Mouse (Mus musculus) intestine, embryonic 14.5 days (tissue): ENCODE measurements around the gene 1700067K01Rik. TPM values are rescaled to one million over a fixed set of nuclear protein-coding genes. Genes with fewer than 3 reads are reported as not detected.

ENCODE experiments used
- ATAC-seq: fragments of 200-750 bp; cut with Nextera tagmentation; replicated peaks from 2 replicates; pipeline ENCODE4 v1.8.0; 2017; ENCODE audit warnings: low read depth, moderate number of reproducible peaks, moderate TSS enrichment, moderate library complexity; ENCODE audit not compliant: low FRiP score, low TSS enrichment
- DNase-seq: peaks from one replicate; pipeline ENCODE4 v3.0.0-alpha.2; 2018; ENCODE audit warnings: low spot score
- H3K27ac ChIP-seq: fragments of 300-500 bp; sonication (generic); 2 replicates; pipeline ENCODE4 v1.5.1; 2014; ENCODE audit warnings: low read depth, mild to moderate bottlenecking, control low read depth
- H3K27me3 ChIP-seq: fragments of 300-500 bp; sonication (generic); replicated peaks from 2 replicates; pipeline ENCODE4 v1.6.1; 2014; ENCODE audit warnings: low read length, control low read depth; ENCODE audit not compliant: control insufficient read depth, insufficient read depth
- H3K36me3 ChIP-seq: fragments of 300-500 bp; sonication (generic); 2 replicates; pipeline ENCODE4 v1.6.1; 2014; ENCODE audit warnings: low read length, control low read depth; ENCODE audit not compliant: control insufficient read depth, insufficient read depth
- H3K4me1 ChIP-seq: fragments of 300-500 bp; sonication (generic); replicated peaks from 2 replicates; pipeline ENCODE4 v1.6.1; 2014; ENCODE audit warnings: low read length, control low read depth, mixed read lengths; ENCODE audit not compliant: control insufficient read depth, insufficient read depth
- H3K4me2 ChIP-seq: fragments of 300-500 bp; sonication (generic); 2 replicates; pipeline ENCODE4 v1.6.1; 2014; ENCODE audit warnings: low read length
- H3K4me3 ChIP-seq: fragments of 300-500 bp; sonication (generic); 2 replicates; pipeline ENCODE4 v1.5.1; 2014; ENCODE audit warnings: low read depth, low read length, control low read depth, mixed read lengths
- H3K9ac ChIP-seq: fragments of 300-500 bp; sonication (generic); 2 replicates; pipeline ENCODE4 v1.6.1; 2014; ENCODE audit warnings: mild to moderate bottlenecking, low read length
- H3K9me3 ChIP-seq: fragments of 300-500 bp; sonication (generic); 2 replicates; pipeline ENCODE4 v1.6.1; 2016; ENCODE audit warnings: low read length, control low read depth; ENCODE audit not compliant: control insufficient read depth
- WGBS: fragments of 180-500 bp; shearing (Covaris S2); extraction: QIAGEN DNeasy Blood & Tissue Kit; methylation state at CpG from one replicate; pipeline ENCODE4 v1.1.7; 2014; 5-methylcytosine and 5-hydroxymethylcytosine counted together
- polyA plus RNA-seq: library from polyadenylated mRNA; unstranded; fragments of >200 nt; fragmentation: Nextera tagmentation; extraction: Ambion mirVana; gene quantifications from 2 replicates; pipeline ENCODE4 v1.2.1, GENCODE M21; 2014

1700067K01Rik gene
- polyA plus RNA-seq, 1 experiment from 2014 or later: 0.39 TPM

- ATAC-seq: peak; percentile 56
- peak; percentile 70 for DNase-seq
- Histone ChIP-seq H3K27ac (no peak overlapping the region), H3K36me3 (no peaks in the 10 kb centered on the region), H3K9me3 (no peaks in the 10 kb centered on the region), H3K9ac (peak overlapping the region; percentile 21; the same call in 1 of the 2 replicates), H3K27me3 (peaks cover 10% of the 10 kb centered on the region; the same call in 1 of the 2 replicates), H3K4me1 (peaks cover 33% of the 10 kb centered on the region), H3K4me2 (peak overlapping the region; percentile 67), H3K4me3 (peak overlapping the region; percentile 39)
- 3% methylated on average over 41 of the region's 41 CpGs for WGBS
Observed at GRCm38 (mm10) chr8:84025863-84026262, 24.6 kb downstream of the 1700067K01Rik start.

GRCm38 (mm10) chr8:84027449-84027848, 26.1 kb downstream of the 1700067K01Rik start:
- ATAC-seq: no peak

GRCm38 (mm10) chr8:84029272-84029671, 28.0 kb downstream of the 1700067K01Rik start:
- no peak overlapping the region for H3K9ac ChIP-seq
- no peak for ATAC-seq
- WGBS: 87% methylated on average over 5 of the region's 5 CpGs
- H3K27me3 ChIP-seq: peaks cover 10% of the 10 kb centered on the region; the same call in 1 of the 2 replicates
- H3K9me3 ChIP-seq: no peaks in the 10 kb centered on the region
- H3K4me3 ChIP-seq: no peak overlapping the region
- H3K36me3 ChIP-seq: no peaks in the 10 kb centered on the region
- H3K4me1 ChIP-seq: peaks cover 14% of the 10 kb centered on the region
- H3K27ac ChIP-seq: no peak overlapping the region
- H3K4me2 ChIP-seq: no peak overlapping the region
- no peak for DNase-seq

More at GRCm38 (mm10) chr8:84027449-84027848, 26.1 kb downstream of the 1700067K01Rik start:
- WGBS: 25% methylated on average over 10 of the region's 10 CpGs
- H3K9me3 ChIP-seq: no peaks in the 10 kb centered on the region
- H3K27ac ChIP-seq: no peak overlapping the region
- no peak overlapping the region for H3K4me3 ChIP-seq
- H3K4me1 ChIP-seq: peaks cover 29% of the 10 kb centered on the region
- H3K9ac ChIP-seq: no peak overlapping the region
- no peaks in the 10 kb centered on the region for H3K36me3 ChIP-seq
- no peak for DNase-seq
- H3K4me2 ChIP-seq: no peak overlapping the region
- H3K27me3 ChIP-seq: peaks cover 10% of the 10 kb centered on the region; the same call in 1 of the 2 replicates

GRCm38 (mm10) chr8:84032777-84033176, 31.5 kb downstream of the 1700067K01Rik start:
- no peak for ATAC-seq
- no peak overlapping the region for H3K4me3 ChIP-seq
- DNase-seq: no peak
- H3K9me3 ChIP-seq: no peaks in the 10 kb centered on the region
- no peaks in the 10 kb centered on the region for H3K4me1 ChIP-seq
- no peak overlapping the region for H3K4me2 ChIP-seq
- 76% methylated on average over 4 of the region's 4 CpGs for WGBS
- no peaks in the 10 kb centered on the region for H3K27me3 ChIP-seq
- no peak overlapping the region for H3K27ac ChIP-seq
- no peaks in the 10 kb centered on the region for H3K36me3 ChIP-seq
- no peak overlapping the region for H3K9ac ChIP-seq

- Histone ChIP-seq H3K4me2 (no peak overlapping the region), H3K36me3 (no peaks in the 10 kb centered on the region), H3K4me1 (no peaks in the 10 kb centered on the region; the same call in 1 of the 2 replicates), H3K27ac (no peak overlapping the region), H3K9ac (no peak overlapping the region), H3K4me3 (no peak overlapping the region), H3K9me3 (no peaks in the 10 kb centered on the region), H3K27me3 (peaks cover 26% of the 10 kb centered on the region)
- WGBS: 70% methylated on average over 5 of the region's 5 CpGs
- ATAC-seq: no peak
- DNase-seq: no peak
Observed at GRCm38 (mm10) chr8:84038015-84038414, 36.7 kb downstream of the 1700067K01Rik start.

- Histone ChIP-seq H3K27ac (no peak overlapping the region), H3K9ac (no peak overlapping the region), H3K36me3 (no peaks in the 10 kb centered on the region), H3K27me3 (peaks cover 36% of the 10 kb centered on the region), H3K4me2 (no peak overlapping the region), H3K4me1 (no peaks in the 10 kb centered on the region; the same call in 1 of the 2 replicates), H3K4me3 (no peak overlapping the region), H3K9me3 (no peaks in the 10 kb centered on the region)
- DNase-seq (peak; percentile 95), ATAC-seq (no peak)
- 5% methylated on average over 5 of the region's 5 CpGs for WGBS
Observed at GRCm38 (mm10) chr8:84039050-84039449, 37.7 kb downstream of the 1700067K01Rik start.

GRCm38 (mm10) chr8:84042066-84042947, 41.0 kb downstream of the 1700067K01Rik start, which contains the start of gene Il27ra:
Il27ra (minus strand) TSS chr8:84042589.
- peak; percentile 70 for ATAC-seq
- peak within 1 kb of the TSS; percentile 29 for H3K4me3 ChIP-seq
- DNase-seq: peak; percentile 75
- no peaks in the 10 kb centered on the region for H3K9me3 ChIP-seq
- peaks cover 51% of the 10 kb centered on the region for H3K27me3 ChIP-seq
- H3K4me2 ChIP-seq: peak within 1 kb of the TSS; percentile 63
- no peaks in the 10 kb centered on the region for H3K36me3 ChIP-seq
- peak within 1 kb of the TSS; percentile 29; the same call in 1 of the 2 replicates for H3K9ac ChIP-seq
- no peaks in the 10 kb centered on the region; the same call in 1 of the 2 replicates for H3K4me1 ChIP-seq
- H3K27ac ChIP-seq: no peak within 1 kb of the TSS
- 5% methylated on average over 40 of the region's 40 CpGs for WGBS

DNA sequence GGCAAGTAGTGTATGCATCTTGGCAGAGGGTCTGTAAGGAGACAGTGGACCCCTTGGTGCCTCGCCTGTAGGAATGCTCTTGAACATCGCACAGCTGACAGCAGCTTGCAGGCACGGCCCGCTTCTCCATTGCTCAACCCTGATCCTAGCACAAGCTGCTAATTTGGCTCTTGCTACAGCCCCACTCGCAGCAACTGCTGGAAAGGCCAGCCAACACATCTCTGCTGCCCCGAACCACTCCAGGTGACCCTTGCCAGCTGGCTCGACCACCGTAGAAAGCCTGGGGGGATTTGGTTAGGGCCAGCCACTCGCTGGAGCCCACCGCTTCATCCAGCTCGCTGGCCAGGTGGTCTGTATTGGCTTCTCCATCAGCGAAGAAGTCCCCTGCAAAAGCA, 41.6 kb downstream of the 1700067K01Rik start:
- H3K27ac ChIP-seq: no peak overlapping the region
- no peak overlapping the region for H3K4me3 ChIP-seq
- WGBS: 45% methylated on average over 12 of the region's 12 CpGs
- peak overlapping the region; percentile 63; the same call in 1 of the 2 replicates for H3K4me2 ChIP-seq
- ATAC-seq (no peak), DNase-seq (no peak)
- H3K9ac ChIP-seq: no peak overlapping the region
- no peaks in the 10 kb centered on the region for H3K36me3 ChIP-seq
- no peaks in the 10 kb centered on the region for H3K9me3 ChIP-seq
- H3K4me1 ChIP-seq: no peaks in the 10 kb centered on the region; the same call in 1 of the 2 replicates
- H3K27me3 ChIP-seq: peaks cover 51% of the 10 kb centered on the region
